Mouse (Mus musculus) adrenal gland, adult (tissue): Measurements from ENCODE around the gene Slc2a12.

Experiments used
- DNase-seq, 2 experiments: peaks; one replicate each; pipeline ENCODE4 v3.0.0; 2022 to 2023; ENCODE audit warnings: low spot score in 1 of 2; ENCODE audit not compliant: inconsistent age in 2 of 2

Slc2a12 gene

GRCm38 (mm10) chr10:22660286-22661000 is 15.6 kb downstream of the Slc2a12 start:
- no peak for DNase-seq

- no peak for DNase-seq
Measured at GRCm38 (mm10) chr10:22668509-22668908, 23.7 kb downstream of the Slc2a12 start.

- no peak for DNase-seq
Measured at GRCm38 (mm10) chr10:22674176-22674575, 29.4 kb downstream of the Slc2a12 start.

GRCm38 (mm10) chr10:22675848-22676630 is 31.2 kb downstream of the Slc2a12 start:
- DNase-seq, result no peak

GRCm38 (mm10) chr10:22696236-22696635 is 51.4 kb downstream of the Slc2a12 start:
- DNase-seq, result no peak

GRCm38 (mm10) chr10:22696864-22697263 is 52.1 kb downstream of the Slc2a12 start:
- DNase-seq, result no peak

- DNase-seq, result no peak
Measured at GRCm38 (mm10) chr10:22698158-22698953, 53.5 kb downstream of the Slc2a12 start.

GRCm38 (mm10) chr10:22699487-22700335 is 54.9 kb downstream of the Slc2a12 start:
- no peak for DNase-seq

- DNase-seq, result no peak
Measured at GRCm38 (mm10) chr10:22700773-22701172, 56.0 kb downstream of the Slc2a12 start.

- DNase-seq, result no peak
Measured at GRCm38 (mm10) chr10:22701485-22702315, 56.9 kb downstream of the Slc2a12 start.

- DNase-seq, result no peak
Measured at GRCm38 (mm10) chr10:22703844-22704243, 59.0 kb downstream of the Slc2a12 start.

- no peak for DNase-seq
Measured at GRCm38 (mm10) chr10:22708190-22708843, 63.5 kb downstream of the Slc2a12 start.

- no peak for DNase-seq
Measured at GRCm38 (mm10) chr10:22710173-22710777, 65.5 kb downstream of the Slc2a12 start.

GRCm38 (mm10) chr10:22712955-22713354 is 68.1 kb downstream of the Slc2a12 start:
- no peak for DNase-seq

- DNase-seq, result peak; percentile 42 to 80
Measured at GRCm38 (mm10) chr10:22714520-22714919, 69.7 kb downstream of the Slc2a12 start.

GRCm38 (mm10) chr10:22718475-22718874 is 73.7 kb downstream of the Slc2a12 start:
- no peak for DNase-seq

- no peak for DNase-seq
Measured at GRCm38 (mm10) chr10:22720781-22721529, 76.1 kb downstream of the Slc2a12 start.

GRCm38 (mm10) chr10:22725166-22725565 is 80.4 kb downstream of the Slc2a12 start:
- no peak for DNase-seq
